Mouse (Mus musculus): ENCODE data around the gene Slc20a1. TPM values are rescaled to one million over a fixed set of nuclear protein-coding genes. Genes with fewer than 3 reads are reported as not detected.

Slc20a1 gene
- polyA plus RNA-seq, 1 experiment from 2014 or later: 64.5 TPM

- H3K27me3 ChIP-seq (ENCODE audit: control insufficient read depth, insufficient read depth, low read depth, low read length): no peaks in the 10 kb centered on the region
- H3K4me2 ChIP-seq (ENCODE audit: low read length): no peak overlapping the region
- no peaks in the 10 kb centered on the region for H3K36me3 ChIP-seq (ENCODE audit: control insufficient read depth, insufficient read depth, low read length)
- H3K9me3 ChIP-seq (replicated peaks; ENCODE audit: control insufficient read depth, low read length, poor library complexity, severe bottlenecking): no peaks in the 10 kb centered on the region
- ATAC-seq: no peak
- no peak overlapping the region for H3K9ac ChIP-seq (ENCODE audit: low read depth, low read length)
- 73% methylated on average over 9 of the region's 9 CpGs for WGBS
- H3K4me1 ChIP-seq (ENCODE audit: control insufficient read depth, insufficient read depth, low read length): no peaks in the 10 kb centered on the region
- H3K27ac ChIP-seq (ENCODE audit: low read length): no peak overlapping the region
- H3K4me3 ChIP-seq (ENCODE audit: low read depth, low read length): no peak overlapping the region
Measured at GRCm38 (mm10) chr2:129217612-129218185, 19.1 kb downstream of the Slc20a1 start.

GRCm38 (mm10) chr2:129218537-129219105 lies 20.1 kb downstream of the Slc20a1 start:
- 84% methylated on average over 4 of the region's 4 CpGs for WGBS
- ATAC-seq: no peak
- Histone ChIP-seq H3K4me3 (ENCODE audit: low read depth, low read length) (no peak overlapping the region), H3K27me3 (ENCODE audit: control insufficient read depth, insufficient read depth, low read depth, low read length) (no peaks in the 10 kb centered on the region), H3K4me1 (ENCODE audit: control insufficient read depth, insufficient read depth, low read length) (no peaks in the 10 kb centered on the region), H3K27ac (ENCODE audit: low read length) (no peak overlapping the region), H3K9ac (ENCODE audit: low read depth, low read length) (no peak overlapping the region), H3K36me3 (ENCODE audit: control insufficient read depth, insufficient read depth, low read length) (no peaks in the 10 kb centered on the region), H3K4me2 (ENCODE audit: low read length) (no peak overlapping the region), H3K9me3 (replicated peaks; ENCODE audit: control insufficient read depth, low read length, poor library complexity, severe bottlenecking) (no peaks in the 10 kb centered on the region)

GRCm38 (mm10) chr2:129221097-129221632 lies 22.6 kb downstream of the Slc20a1 start:
- Histone ChIP-seq H3K27me3 (ENCODE audit: control insufficient read depth, insufficient read depth, low read depth, low read length) (no peaks in the 10 kb centered on the region), H3K4me2 (ENCODE audit: low read length) (no peak overlapping the region), H3K4me3 (ENCODE audit: low read depth, low read length) (no peak overlapping the region), H3K4me1 (ENCODE audit: control insufficient read depth, insufficient read depth, low read length) (no peaks in the 10 kb centered on the region), H3K27ac (ENCODE audit: low read length) (no peak overlapping the region), H3K9me3 (replicated peaks; ENCODE audit: control insufficient read depth, low read length, poor library complexity, severe bottlenecking) (no peaks in the 10 kb centered on the region), H3K9ac (ENCODE audit: low read depth, low read length) (no peak overlapping the region), H3K36me3 (ENCODE audit: control insufficient read depth, insufficient read depth, low read length) (no peaks in the 10 kb centered on the region)
- WGBS: 80% methylated on average over 9 of the region's 9 CpGs
- ATAC-seq: no peak

- 78% methylated on average over 4 of the region's 4 CpGs for WGBS
- ATAC-seq: no peak
- no peaks in the 10 kb centered on the region for H3K9me3 ChIP-seq (replicated peaks; ENCODE audit: control insufficient read depth, low read length, poor library complexity, severe bottlenecking)
Measured at GRCm38 (mm10) chr2:129224178-129224577, 25.6 kb downstream of the Slc20a1 start.

GRCm38 (mm10) chr2:129225251-129225819 lies 26.8 kb downstream of the Slc20a1 start:
- Histone ChIP-seq H3K9me3 (replicated peaks; ENCODE audit: control insufficient read depth, low read length, poor library complexity, severe bottlenecking) (no peaks in the 10 kb centered on the region), H3K27me3 (ENCODE audit: control insufficient read depth, insufficient read depth, low read depth, low read length) (no peaks in the 10 kb centered on the region), H3K4me1 (ENCODE audit: control insufficient read depth, insufficient read depth, low read length) (no peaks in the 10 kb centered on the region), H3K36me3 (ENCODE audit: control insufficient read depth, insufficient read depth, low read length) (no peaks in the 10 kb centered on the region), H3K9ac (ENCODE audit: low read depth, low read length) (no peak overlapping the region), H3K4me2 (ENCODE audit: low read length) (no peak overlapping the region), H3K4me3 (ENCODE audit: low read depth, low read length) (no peak overlapping the region), H3K27ac (ENCODE audit: low read length) (no peak overlapping the region)
- ATAC-seq: no peak
- 65% methylated on average over 17 of the region's 17 CpGs for WGBS

More at GRCm38 (mm10) chr2:129224178-129224577, 25.6 kb downstream of the Slc20a1 start:
- no peaks in the 10 kb centered on the region for H3K36me3 ChIP-seq (ENCODE audit: control insufficient read depth, insufficient read depth, low read length)
- H3K27ac ChIP-seq (ENCODE audit: low read length): no peak overlapping the region
- no peaks in the 10 kb centered on the region for H3K27me3 ChIP-seq (ENCODE audit: control insufficient read depth, insufficient read depth, low read depth, low read length)
- H3K4me2 ChIP-seq (ENCODE audit: low read length): no peak overlapping the region
- H3K9ac ChIP-seq (ENCODE audit: low read depth, low read length): no peak overlapping the region
- H3K4me1 ChIP-seq (ENCODE audit: control insufficient read depth, insufficient read depth, low read length): no peaks in the 10 kb centered on the region
- H3K4me3 ChIP-seq (ENCODE audit: low read depth, low read length): no peak overlapping the region

- H3K4me2 ChIP-seq (ENCODE audit: low read length): no peak overlapping the region
- no peaks in the 10 kb centered on the region for H3K4me1 ChIP-seq (ENCODE audit: control insufficient read depth, insufficient read depth, low read length)
- no peak for ATAC-seq
- H3K9ac ChIP-seq (ENCODE audit: low read depth, low read length): no peak overlapping the region
- no peaks in the 10 kb centered on the region for H3K36me3 ChIP-seq (ENCODE audit: control insufficient read depth, insufficient read depth, low read length)
- H3K27ac ChIP-seq (ENCODE audit: low read length): no peak overlapping the region
- no peak overlapping the region for H3K4me3 ChIP-seq (ENCODE audit: low read depth, low read length)
- 68% methylated on average over 10 of the region's 11 CpGs for WGBS
- H3K9me3 ChIP-seq (replicated peaks; ENCODE audit: control insufficient read depth, low read length, poor library complexity, severe bottlenecking): no peaks in the 10 kb centered on the region
- no peaks in the 10 kb centered on the region for H3K27me3 ChIP-seq (ENCODE audit: control insufficient read depth, insufficient read depth, low read depth, low read length)
Measured at GRCm38 (mm10) chr2:129226296-129226851, 27.8 kb downstream of the Slc20a1 start.

GRCm38 (mm10) chr2:129227011-129227529 lies 28.5 kb downstream of the Slc20a1 start:
- Histone ChIP-seq H3K27ac (ENCODE audit: low read length) (no peak overlapping the region), H3K9ac (ENCODE audit: low read depth, low read length) (no peak overlapping the region), H3K4me3 (ENCODE audit: low read depth, low read length) (no peak overlapping the region), H3K4me2 (ENCODE audit: low read length) (no peak overlapping the region), H3K9me3 (replicated peaks; ENCODE audit: control insufficient read depth, low read length, poor library complexity, severe bottlenecking) (no peaks in the 10 kb centered on the region), H3K4me1 (ENCODE audit: control insufficient read depth, insufficient read depth, low read length) (no peaks in the 10 kb centered on the region), H3K36me3 (ENCODE audit: control insufficient read depth, insufficient read depth, low read length) (no peaks in the 10 kb centered on the region), H3K27me3 (ENCODE audit: control insufficient read depth, insufficient read depth, low read depth, low read length) (no peaks in the 10 kb centered on the region)
- WGBS: 76% methylated on average over 7 of the region's 7 CpGs
- ATAC-seq: no peak

GRCm38 (mm10) chr2:129227709-129228108 lies 29.1 kb downstream of the Slc20a1 start:
- Histone ChIP-seq H3K4me3 (ENCODE audit: low read depth, low read length) (no peak overlapping the region), H3K9me3 (replicated peaks; ENCODE audit: control insufficient read depth, low read length, poor library complexity, severe bottlenecking) (no peaks in the 10 kb centered on the region)
- WGBS: 73% methylated on average over 6 of the region's 7 CpGs

GRCm38 (mm10) chr2:129228571-129228970 lies 30.0 kb downstream of the Slc20a1 start:
- H3K27ac ChIP-seq (ENCODE audit: low read length): no peak overlapping the region
- no peaks in the 10 kb centered on the region for H3K36me3 ChIP-seq (ENCODE audit: control insufficient read depth, insufficient read depth, low read length)

More at GRCm38 (mm10) chr2:129227709-129228108, 29.1 kb downstream of the Slc20a1 start:
- no peak for ATAC-seq
- Histone ChIP-seq H3K4me2 (ENCODE audit: low read length) (no peak overlapping the region), H3K27ac (ENCODE audit: low read length) (no peak overlapping the region), H3K4me1 (ENCODE audit: control insufficient read depth, insufficient read depth, low read length) (no peaks in the 10 kb centered on the region), H3K9ac (ENCODE audit: low read depth, low read length) (no peak overlapping the region), H3K36me3 (ENCODE audit: control insufficient read depth, insufficient read depth, low read length) (no peaks in the 10 kb centered on the region), H3K27me3 (ENCODE audit: control insufficient read depth, insufficient read depth, low read depth, low read length) (no peaks in the 10 kb centered on the region)

More at GRCm38 (mm10) chr2:129228571-129228970, 30.0 kb downstream of the Slc20a1 start:
- no peak overlapping the region for H3K9ac ChIP-seq (ENCODE audit: low read depth, low read length)
- H3K4me3 ChIP-seq (ENCODE audit: low read depth, low read length): no peak overlapping the region
- no peaks in the 10 kb centered on the region for H3K27me3 ChIP-seq (ENCODE audit: control insufficient read depth, insufficient read depth, low read depth, low read length)
- H3K4me1 ChIP-seq (ENCODE audit: control insufficient read depth, insufficient read depth, low read length): no peaks in the 10 kb centered on the region
- no peak for ATAC-seq
- H3K9me3 ChIP-seq (replicated peaks; ENCODE audit: control insufficient read depth, low read length, poor library complexity, severe bottlenecking): no peaks in the 10 kb centered on the region
- 88% methylated on average over 4 of the region's 4 CpGs for WGBS
- no peak overlapping the region for H3K4me2 ChIP-seq (ENCODE audit: low read length)
